Mouse (Mus musculus) MEL (cell line): Measurements from ENCODE around the gene Pea15a. TPM values are rescaled to one million over a fixed set of nuclear protein-coding genes. Genes with fewer than 3 reads are reported as not detected.
A peak's percentile ranks its signal among the peaks of the same experiment; 100 is the strongest.
"Not testable (repeated sequence)": the region's sequence is repeated elsewhere in the genome, so short reads cannot be mapped to it uniquely, and the experiment has no call there.

Experiments
- DNase-seq: peaks from one replicate; pipeline ENCODE4 v3.0.0; 2011; ENCODE audit warnings: low read depth, low spot score
- H3K27ac ChIP-seq: 2 replicates; pipeline ENCODE4 v1.5.1; 2012; ENCODE audit warnings: low read depth, mild to moderate bottlenecking, control low read depth, low read length, moderate library complexity; ENCODE audit not compliant: control insufficient read depth
- H3K27me3 ChIP-seq, 2 experiments: fragments of 150-350 bp in 1 of 2; sonication (generic) in 1 of 2; 2 replicates each; pipeline ENCODE4 v1.6.1; 2012; ENCODE audit warnings: low read length in 2 of 2, mild to moderate bottlenecking in 2 of 2, improper control_type of control experiment in 1 of 2, moderate library complexity in 1 of 2; ENCODE audit not compliant: insufficient read depth in 2 of 2, control insufficient read depth in 1 of 2
- H3K36me3 ChIP-seq, 2 experiments: 2 replicates each; pipeline ENCODE4 v1.6.1; 2012 to 2014; ENCODE audit warnings: low read length in 2 of 2, improper control_type of control experiment in 1 of 2, inconsistent platforms in 1 of 2, mild to moderate bottlenecking in 1 of 2; ENCODE audit not compliant: insufficient read depth in 2 of 2, control insufficient read depth in 1 of 2
- H3K4me1 ChIP-seq, 2 experiments: fragments of 150-350 bp in 1 of 2; sonication (generic) in 1 of 2; 2 replicates each; pipeline ENCODE4 v1.6.1; 2012; ENCODE audit warnings: low read length in 2 of 2, improper control_type of control experiment in 1 of 2, mild to moderate bottlenecking in 1 of 2; ENCODE audit not compliant: insufficient read depth in 2 of 2, control insufficient read depth in 1 of 2
- H3K4me3 ChIP-seq, 2 experiments: fragments of 150-350 bp in 1 of 2; sonication (generic) in 1 of 2; 2 replicates each; pipeline ENCODE4 v1.5.1; 2012; ENCODE audit warnings: low read depth in 2 of 2, low read length in 2 of 2, mild to moderate bottlenecking in 2 of 2, moderate library complexity in 2 of 2, control low read depth in 1 of 2, improper control_type of control experiment in 1 of 2; ENCODE audit not compliant: control insufficient read depth in 1 of 2, insufficient read depth in 1 of 2
- H3K79me2 ChIP-seq: 2 replicates; pipeline ENCODE4 v1.6.1; 2012; ENCODE audit warnings: mild to moderate bottlenecking, low read length, moderate library complexity; ENCODE audit not compliant: control insufficient read depth, poor library complexity, insufficient read depth
- H3K9ac ChIP-seq: 2 replicates; pipeline ENCODE4 v1.6.1; 2012; ENCODE audit warnings: low read depth, mild to moderate bottlenecking, control low read depth, low read length, moderate library complexity; ENCODE audit not compliant: control insufficient read depth, poor library complexity, severe bottlenecking
- H3K9me3 ChIP-seq: fragments of 150-350 bp; sonication (generic); replicated peaks from 2 replicates; pipeline ENCODE4 v1.6.1; 2012; ENCODE audit warnings: mild to moderate bottlenecking, low read length, improper control_type of control experiment, moderate library complexity; ENCODE audit not compliant: insufficient read depth
- BHLHE40 ChIP-seq: IDR thresholded peaks from 2 replicates; pipeline ENCODE4 v1.6.1; 2012; ENCODE audit warnings: low read depth, mild to moderate bottlenecking, inconsistent platforms, low read length, improper control_type of control experiment, borderline replicate concordance
- CHD1 ChIP-seq: IDR thresholded peaks from 2 replicates; pipeline ENCODE4 v1.6.1; 2012; ENCODE audit warnings: low read depth, mild to moderate bottlenecking, inconsistent platforms, low read length, improper control_type of control experiment
- CHD2 ChIP-seq: IDR thresholded peaks from 2 replicates; pipeline ENCODE4 v1.6.1; 2011; ENCODE audit warnings: low read length, improper control_type of control experiment
- CTCF ChIP-seq, 3 experiments: IDR thresholded peaks in 2 of 3; conservative IDR thresholded peaks in 1 of 3; 2 replicates each; pipeline ENCODE4 v1.5.1; 2011 to 2012; ENCODE audit warnings: low read length in 3 of 3, low read depth in 2 of 3, mild to moderate bottlenecking in 2 of 3, improper control_type of control experiment in 1 of 3, inconsistent platforms in 1 of 3, mixed read lengths in 1 of 3, moderate library complexity in 1 of 3; ENCODE audit not compliant: control insufficient read depth in 1 of 3, insufficient read depth in 1 of 3, poor library complexity in 1 of 3, severe bottlenecking in 1 of 3
- EP300 ChIP-seq, 2 experiments: IDR thresholded peaks; 2 replicates each; pipeline ENCODE4 v1.6.1; 2011; ENCODE audit warnings: improper control_type of control experiment in 2 of 2, low read length in 2 of 2, low read depth in 1 of 2, mild to moderate bottlenecking in 1 of 2
- HCFC1 ChIP-seq: IDR thresholded peaks from 2 replicates; pipeline ENCODE4 v1.6.1; 2012; ENCODE audit warnings: low read depth, mild to moderate bottlenecking, inconsistent platforms, low read length, improper control_type of control experiment, moderate library complexity
- KAT2A ChIP-seq: conservative IDR thresholded peaks from 2 replicates; pipeline ENCODE4 v1.6.1; 2012; ENCODE audit warnings: low read depth, low read length, improper control_type of control experiment, inconsistent platforms
- POLR2A ChIP-seq, 2 experiments: IDR thresholded peaks; 2 replicates each; pipeline ENCODE4 v1.6.1; 2011 to 2012; ENCODE audit warnings: low read length in 2 of 2, mild to moderate bottlenecking in 2 of 2, control low read depth in 1 of 2, improper control_type of control experiment in 1 of 2, low read depth in 1 of 2, moderate library complexity in 1 of 2; ENCODE audit not compliant: control insufficient read depth in 1 of 2, insufficient read depth in 1 of 2, poor library complexity in 1 of 2
- POLR2AphosphoS2 ChIP-seq: IDR thresholded peaks from 2 replicates; pipeline ENCODE4 v1.6.1; 2011; ENCODE audit warnings: low read length, improper control_type of control experiment
- RCOR1 ChIP-seq: IDR thresholded peaks from 2 replicates; pipeline ENCODE4 v1.6.1; 2012; ENCODE audit warnings: low read depth, mild to moderate bottlenecking, inconsistent platforms, low read length, improper control_type of control experiment
- SIN3A ChIP-seq: IDR thresholded peaks from 2 replicates; pipeline ENCODE4 v1.6.1; 2012; ENCODE audit warnings: low read length, improper control_type of control experiment, inconsistent platforms
- TBP ChIP-seq: IDR thresholded peaks from 2 replicates; pipeline ENCODE4 v1.8.0; 2011; ENCODE audit warnings: low read depth, low read length, improper control_type of control experiment
- UBTF ChIP-seq: IDR thresholded peaks from 2 replicates; pipeline ENCODE4 v1.6.1; 2012; ENCODE audit warnings: low read depth, mild to moderate bottlenecking, inconsistent platforms, low read length, improper control_type of control experiment, moderate library complexity, borderline replicate concordance; ENCODE audit not compliant: insufficient read depth
- USF1 ChIP-seq: IDR thresholded peaks from 2 replicates; pipeline ENCODE4 v1.6.1; 2014; ENCODE audit warnings: low read depth, mild to moderate bottlenecking, inconsistent platforms, low read length, improper control_type of control experiment, moderate library complexity
- ZNF384 ChIP-seq: IDR thresholded peaks from 2 replicates; pipeline ENCODE4 v1.6.1; 2012; ENCODE audit warnings: low read depth, mild to moderate bottlenecking, inconsistent platforms, low read length, improper control_type of control experiment
- polyA plus RNA-seq, 2 experiments: library from polyadenylated mRNA; stranded (reverse) in 1 of 2; unstranded in 1 of 2; fragments of >175 nt in 1 of 2; fragments of >200 nt in 1 of 2; gene quantifications; 2 replicates each; pipeline versions ENCODE4 v1.2.1 to v1.2.4; 2012; ENCODE audit warnings: low replicate concordance in 2 of 2, low read depth in 1 of 2; ENCODE audit not compliant: insufficient read length in 2 of 2, insufficient read depth in 1 of 2, missing spikeins in 1 of 2
- total RNA-seq: library from RNA; depleted of rRNA; stranded (reverse); fragments of 300-350 nt; gene quantifications from 2 replicates; pipeline ENCODE4 v1.2.3, GENCODE M21; 2012

Gene Pea15a
- total and polyA plus RNA-seq, 3 experiments: 2.4 to 7.5 TPM; not detected in 1

DNA sequence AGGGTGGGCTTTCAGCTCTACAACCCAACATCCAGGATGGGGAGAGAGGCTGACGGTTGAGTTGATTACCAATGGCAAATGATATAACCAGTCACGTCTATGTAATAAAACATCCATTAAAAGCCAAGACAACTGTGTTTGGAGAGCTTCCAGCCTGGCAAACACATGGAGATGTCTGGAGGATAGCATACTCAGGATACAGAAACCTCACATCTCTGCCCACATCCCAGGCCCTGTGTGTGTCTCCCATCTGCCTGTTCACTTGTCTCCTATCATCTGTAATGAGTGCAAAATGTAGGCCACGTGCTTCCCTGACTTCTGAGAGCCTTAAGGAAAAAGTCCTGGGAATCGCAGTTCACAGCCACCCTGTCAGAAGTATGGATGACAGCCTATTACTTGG is 40.6 kb upstream of the Pea15a start:
- H3K79me2 ChIP-seq: no peaks in the 10 kb centered on the region
- H3K9me3 ChIP-seq: no peaks in the 10 kb centered on the region
- H3K9ac ChIP-seq: no peak overlapping the region
- H3K27ac ChIP-seq: no peak overlapping the region
- TF ChIP-seq BHLHE40: no peak
- no peak overlapping the region for H3K4me3 ChIP-seq
- H3K27me3 ChIP-seq: peaks cover 10 to 19% of the 10 kb centered on the region in 2 experiments
- DNase-seq: no peak
- H3K4me1 ChIP-seq: 0 out of 4 replicates have a peak, but pooled peaks cover 0 to 3% of the 10 kb centered on the region in 2 experiments
- no peaks in the 10 kb centered on the region for H3K36me3 ChIP-seq

DNA sequence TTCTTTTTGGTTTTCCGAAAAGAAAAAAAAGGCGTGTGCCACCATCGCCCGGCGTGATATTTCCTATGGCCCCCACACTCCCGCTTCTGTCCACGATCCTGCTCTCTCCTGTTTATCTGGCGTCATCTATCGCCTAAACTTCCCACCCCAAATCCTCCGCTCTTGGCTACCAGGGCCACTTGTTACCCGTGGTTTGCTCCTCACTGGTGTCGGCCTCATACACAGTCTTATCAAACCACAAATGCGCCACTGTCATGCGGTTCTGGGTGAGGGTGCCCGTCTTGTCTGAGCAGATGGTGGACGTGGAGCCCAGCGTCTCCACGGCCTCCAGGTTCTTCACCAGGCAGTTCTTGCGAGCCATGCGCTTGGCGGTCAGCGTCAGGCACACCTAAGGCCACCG is 38.0 kb upstream of the Pea15a start:
- H3K9me3 ChIP-seq, H3K27ac ChIP-seq, H3K9ac ChIP-seq, H3K36me3 ChIP-seq, DNase-seq, H3K4me3 ChIP-seq, H3K79me2 ChIP-seq: not testable (repeated sequence)
- peaks cover 3 to 10% of the 10 kb centered on the region in 2 experiments; a peak in 1 of 4 replicates for H3K4me1 ChIP-seq
- H3K27me3 ChIP-seq: peaks cover 6 to 14% of the 10 kb centered on the region in 2 experiments; a peak in 3 of 4 replicates

GRCm38 (mm10) chr1:172243547-172244205 is 37.1 kb upstream of the Pea15a start:
- Histone ChIP-seq H3K36me3 (peaks cover 0 to 5% of the 10 kb centered on the region in 2 experiments; a peak in 1 of 4 replicates), H3K79me2 (no peaks in the 10 kb centered on the region), H3K27ac (no peak overlapping the region), H3K4me1 (peaks cover 3 to 10% of the 10 kb centered on the region in 2 experiments; a peak in 1 of 4 replicates), H3K9me3 (no peaks in the 10 kb centered on the region), H3K9ac (no peak overlapping the region), H3K27me3 (peaks cover 3 to 14% of the 10 kb centered on the region in 2 experiments; a peak in 3 of 4 replicates), H3K4me3 (no peak overlapping the region)
- no peak for DNase-seq
- TF ChIP-seq CHD1 (no peak), HCFC1 (no peak), KAT2A (no peak), POLR2AphosphoS2 (no peak), CTCF (IDR thresholded peaks at IDR 0.05 in 2 of 3, conservative IDR thresholded peaks at IDR 0.05 in 1 of 3; ENCODE audit: control insufficient read depth in 1 of 3, insufficient read depth in 1 of 3, low read depth in 2 of 3, low read length in 3 of 3, poor library complexity in 1 of 3, severe bottlenecking in 1 of 3) (peak in 1 of 3 experiments; percentile 14; a peak in 1 of 6 replicates), BHLHE40 (no peak)

DNA sequence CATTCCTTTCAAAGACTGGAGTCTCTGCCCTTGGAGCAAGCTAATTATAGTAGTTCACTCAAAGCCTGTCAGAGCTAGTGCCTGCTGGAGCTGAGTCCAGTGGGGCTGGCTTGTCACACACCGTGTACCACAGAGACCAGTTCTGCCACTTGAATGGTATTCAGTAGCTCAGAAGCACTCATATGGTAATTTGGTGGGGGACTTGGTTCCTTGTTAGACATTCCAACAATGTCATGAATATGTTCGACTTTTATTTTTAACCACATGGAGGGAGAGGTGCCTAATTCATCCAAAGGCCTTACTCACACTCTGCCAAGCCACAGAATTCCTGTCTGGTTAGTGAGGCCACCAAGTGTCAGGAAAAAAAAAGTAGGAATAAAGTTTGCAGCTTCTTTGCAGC is 35.8 kb upstream of the Pea15a start:
- TF ChIP-seq SIN3A (no peak), UBTF (no peak), POLR2AphosphoS2 (no peak), POLR2A (IDR thresholded peaks at IDR 0.05; ENCODE audit: control insufficient read depth in 1 of 2, insufficient read depth in 1 of 2, low read depth in 1 of 2, low read length in 2 of 2, poor library complexity in 1 of 2) (no peak), RCOR1 (no peak), CHD2 (no peak), TBP (no peak), USF1 (no peak), ZNF384 (no peak), KAT2A (no peak), EP300 (IDR thresholded peaks at IDR 0.05; ENCODE audit: low read depth in 1 of 2, low read length in 2 of 2) (no peak)
- Histone ChIP-seq H3K27me3 (peaks cover 5 to 13% of the 10 kb centered on the region in 2 experiments; a peak in 3 of 4 replicates), H3K4me1 (peaks cover 3 to 10% of the 10 kb centered on the region in 2 experiments; a peak in 1 of 4 replicates), H3K79me2 (no peaks in the 10 kb centered on the region), H3K9ac (no peak overlapping the region), H3K36me3 (peaks cover 0 to 5% of the 10 kb centered on the region in 2 experiments; a peak in 1 of 4 replicates), H3K27ac (no peak overlapping the region), H3K9me3 (no peaks in the 10 kb centered on the region), H3K4me3 (no peak overlapping the region)
- DNase-seq: no peak
